Mouse (Mus musculus) ES-Bruce4 (cell line): ENCODE measurements around the gene Rapgef1.

Experiments used
- CTCF ChIP-seq: IDR thresholded peaks from one replicate; pipeline ENCODE4 v1.8.1; 2011; ENCODE audit warnings: low read depth, low read length
- EP300 ChIP-seq: IDR thresholded peaks from 2 replicates; pipeline ENCODE4 v1.6.1; 2011; ENCODE audit warnings: low read depth, low read length; ENCODE audit not compliant: insufficient read depth

GRCm38 (mm10) chr2:29703104-29704081 is 83.9 kb downstream of the Rapgef1 start:
- no peak for TF ChIP-seq CTCF
- no peak for TF ChIP-seq EP300
